Mouse (Mus musculus) kidney, adult 11 months (tissue): ENCODE measurements around the gene Lrrk2.

Experiments
- DNase-seq: peaks from one replicate; pipeline ENCODE4 v3.0.0; 2022

The Lrrk2 gene

DNA sequence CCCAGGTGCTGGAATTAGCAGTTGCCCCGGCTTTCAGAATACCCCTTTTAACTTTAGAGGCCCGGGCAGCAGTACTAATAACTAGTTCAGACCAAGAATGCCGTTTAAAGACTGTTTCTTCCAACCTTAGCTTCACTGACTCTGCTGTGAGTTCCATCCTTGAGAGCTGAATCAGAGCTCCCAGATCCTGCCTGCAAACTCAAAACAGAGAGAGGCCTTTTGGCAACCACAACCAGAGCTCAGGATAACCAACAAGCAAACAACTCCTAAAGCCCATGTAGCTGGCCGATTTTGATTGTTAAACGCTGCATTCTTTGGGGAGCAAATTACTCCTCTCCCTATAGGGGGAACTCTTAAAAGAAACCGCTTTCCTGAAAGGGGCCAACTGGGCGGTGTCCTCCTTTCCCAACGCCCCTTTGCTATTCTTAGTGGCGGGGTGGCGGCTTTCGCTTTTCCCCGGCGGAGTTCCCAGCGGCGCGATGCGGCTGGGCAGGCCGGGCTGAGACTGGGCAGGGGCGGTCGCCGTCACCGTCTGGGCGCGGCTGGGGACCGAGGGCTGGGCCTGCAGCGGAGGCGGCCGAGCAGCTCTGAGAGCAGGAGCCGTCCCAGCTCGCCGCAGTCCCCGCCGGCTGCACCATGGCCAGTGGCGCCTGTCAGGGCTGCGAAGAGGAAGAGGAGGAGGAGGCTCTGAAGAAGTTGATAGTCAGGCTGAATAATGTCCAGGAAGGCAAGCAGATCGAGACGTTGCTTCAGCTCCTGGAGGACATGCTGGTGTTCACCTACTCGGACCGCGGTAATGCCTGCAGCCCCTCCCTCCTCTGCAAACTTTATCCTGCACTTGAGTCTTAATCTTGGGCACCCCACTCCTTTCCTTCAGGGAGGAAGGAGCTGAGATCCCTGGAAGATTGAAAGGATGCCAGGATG is at the start of gene Lrrk2:
TSS of gene Lrrk2 (plus strand) at position 531 of the 924 bp plus-strand sequence.
- peak; percentile 83 for DNase-seq

DNA sequence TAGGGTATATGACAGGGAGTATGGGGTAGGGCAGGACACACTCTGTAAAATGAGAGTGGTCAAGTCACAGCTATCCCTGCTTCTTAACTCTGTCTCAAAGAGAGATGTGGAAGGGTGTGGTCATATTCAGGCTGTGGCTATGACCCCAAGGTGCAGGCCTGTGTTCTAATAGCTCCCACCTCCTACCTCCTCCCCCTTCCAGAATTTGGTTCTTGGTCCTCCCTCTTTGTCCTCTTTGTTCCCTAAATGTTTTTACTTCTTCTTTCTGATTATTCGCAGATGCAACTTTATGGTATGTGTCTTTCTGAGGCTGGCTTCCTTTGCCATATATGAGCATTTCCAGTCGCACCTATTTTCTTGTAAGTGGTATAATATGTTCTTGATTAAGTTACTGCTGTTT is 48.5 kb upstream of the Lrrk2 start:
- no peak for DNase-seq

DNA sequence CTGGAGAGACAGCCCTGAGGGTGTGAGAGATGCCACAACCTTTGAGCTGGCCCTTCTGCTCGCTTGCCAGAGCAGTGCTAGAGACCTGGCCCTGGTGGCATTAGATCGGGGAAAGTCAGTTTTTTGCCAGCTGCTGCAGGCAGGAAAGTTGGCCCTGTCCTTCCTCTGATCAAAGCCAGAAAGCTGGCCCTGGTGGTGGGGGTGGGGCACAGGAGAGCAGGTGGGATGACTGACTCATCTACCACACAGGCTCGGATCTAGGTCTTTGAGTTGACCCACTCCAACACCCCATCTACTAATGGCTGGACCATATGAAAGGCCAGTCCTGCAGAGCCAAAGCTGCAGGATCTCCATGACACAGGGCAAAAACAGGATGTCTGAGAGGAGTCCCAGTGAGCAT is 43.8 kb upstream of the Lrrk2 start:
- no peak for DNase-seq

DNA sequence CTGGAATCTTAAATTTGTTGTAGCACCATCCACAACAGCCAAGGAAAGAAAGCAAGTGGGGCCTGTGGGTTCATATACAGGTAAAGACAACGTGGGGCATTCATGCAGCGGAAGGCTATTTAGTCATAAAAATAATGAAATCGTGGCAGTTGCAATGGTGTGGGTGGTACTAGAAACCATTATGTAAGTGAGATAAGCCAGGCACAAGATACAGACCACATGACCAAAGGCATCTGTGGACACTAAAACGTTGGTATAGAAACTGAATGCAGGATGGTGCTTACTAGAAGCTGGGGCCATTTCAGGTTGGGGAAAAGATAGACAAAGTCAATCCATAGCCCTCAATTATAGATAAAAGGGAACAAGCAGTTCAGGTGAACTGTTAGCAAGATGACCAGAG is 40.5 kb upstream of the Lrrk2 start:
- DNase-seq = no peak

DNA sequence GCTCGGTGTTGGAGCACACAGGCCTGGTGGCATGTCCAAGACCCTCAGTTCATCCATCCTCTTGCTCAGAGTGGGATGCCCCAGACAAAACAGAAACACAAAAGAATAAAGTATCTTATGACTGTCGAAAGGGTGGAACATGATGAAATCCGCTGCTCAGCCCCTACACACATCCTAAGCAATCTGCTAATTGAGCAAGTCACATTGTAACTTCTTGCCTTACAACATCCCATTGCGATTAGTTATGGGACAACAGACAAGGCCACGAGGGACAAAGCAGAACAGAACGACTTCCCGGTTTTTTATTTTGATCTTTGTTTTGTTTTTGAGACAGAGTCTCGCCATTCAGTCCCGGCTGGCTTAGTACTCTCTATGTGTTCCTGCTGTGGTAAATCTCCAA is 39.9 kb upstream of the Lrrk2 start:
- DNase-seq = no peak

DNA sequence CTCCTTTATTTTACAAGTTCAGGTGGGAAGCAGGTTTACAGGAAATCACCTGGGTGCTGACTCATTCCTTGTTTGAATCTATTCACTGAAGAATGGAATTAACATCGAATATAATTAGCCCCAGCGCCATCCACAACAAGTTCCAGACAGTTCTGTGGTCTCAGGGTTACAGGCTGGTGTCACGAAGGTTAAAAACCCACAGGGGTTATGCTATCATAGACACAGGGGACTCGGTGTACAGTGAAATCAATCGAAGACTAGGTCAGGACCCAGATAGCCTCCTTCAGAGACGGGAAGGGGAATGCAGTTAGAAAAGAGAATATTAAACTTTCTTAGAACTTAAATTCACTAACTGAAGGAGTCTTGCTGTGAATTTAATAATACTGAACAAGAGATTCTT is 39.2 kb upstream of the Lrrk2 start:
- no peak for DNase-seq

DNA sequence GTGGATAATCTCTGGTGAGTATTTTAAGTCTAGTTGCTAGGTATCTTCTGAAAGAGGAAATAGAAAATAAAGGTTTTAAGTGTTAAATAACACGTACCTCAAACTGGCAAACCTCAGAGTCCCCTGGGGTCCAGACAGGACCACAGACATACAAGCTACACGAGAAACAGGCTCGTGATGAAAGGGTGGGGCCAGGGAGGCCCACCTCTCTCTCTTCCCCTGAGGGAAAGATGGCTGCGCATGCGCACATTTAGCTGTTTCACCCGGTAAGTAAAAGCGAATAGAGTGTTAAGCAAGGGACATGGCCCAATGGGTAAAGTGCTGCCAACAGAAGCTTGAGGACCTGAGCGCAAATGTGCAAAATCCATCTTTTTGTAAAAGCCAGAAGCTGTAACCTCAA is 38.7 kb upstream of the Lrrk2 start:
- no peak for DNase-seq

DNA sequence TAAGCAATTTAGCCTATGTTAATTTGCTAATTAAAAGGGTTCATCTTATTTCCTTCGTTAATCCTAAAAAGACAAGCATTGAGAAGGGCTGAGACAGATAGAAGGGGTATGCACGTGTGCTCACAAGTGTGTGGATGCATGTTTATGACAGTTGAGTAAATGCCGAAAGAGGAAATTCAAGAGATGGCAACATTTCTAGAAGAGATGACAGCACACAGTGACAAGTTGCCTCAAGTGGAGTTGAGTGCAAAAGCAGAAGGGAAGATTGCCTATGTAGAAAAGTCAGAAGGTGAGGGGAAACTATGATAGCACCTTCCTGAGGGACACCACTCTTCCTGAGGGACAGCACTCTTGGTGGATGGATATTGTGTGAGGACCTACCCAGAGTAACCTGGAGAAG is 31.3 kb upstream of the Lrrk2 start:
- DNase-seq = no peak

DNA sequence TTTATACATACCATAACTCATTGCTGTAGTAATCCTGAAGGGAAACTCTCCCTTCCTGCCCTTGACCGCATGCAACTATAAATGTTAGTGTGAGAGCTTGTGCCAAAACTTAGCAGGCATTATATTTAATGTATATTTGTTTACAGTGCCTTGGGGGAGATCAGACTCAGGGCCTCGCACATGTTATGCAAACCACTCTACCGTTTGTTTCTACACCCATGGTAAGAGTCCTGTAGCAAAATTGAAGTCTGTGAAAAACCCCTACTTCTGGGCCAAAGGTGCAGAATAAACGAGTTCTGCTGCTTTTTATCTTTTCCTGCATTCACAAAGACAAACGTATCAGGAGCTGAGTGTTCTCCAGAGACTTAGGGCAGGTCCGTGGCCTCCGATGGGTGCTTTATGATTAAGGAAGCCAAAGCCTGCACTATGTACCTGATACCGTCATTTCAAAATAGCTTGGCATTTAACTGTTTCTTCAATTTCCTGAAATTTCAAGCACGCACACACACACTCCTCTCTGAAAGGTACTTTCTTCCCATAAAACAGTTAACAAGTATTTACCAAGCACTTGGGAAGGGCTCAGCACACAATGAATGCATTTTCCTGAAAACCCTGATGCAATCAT is 30.2 kb upstream of the Lrrk2 start:
- DNase-seq = no peak

DNA sequence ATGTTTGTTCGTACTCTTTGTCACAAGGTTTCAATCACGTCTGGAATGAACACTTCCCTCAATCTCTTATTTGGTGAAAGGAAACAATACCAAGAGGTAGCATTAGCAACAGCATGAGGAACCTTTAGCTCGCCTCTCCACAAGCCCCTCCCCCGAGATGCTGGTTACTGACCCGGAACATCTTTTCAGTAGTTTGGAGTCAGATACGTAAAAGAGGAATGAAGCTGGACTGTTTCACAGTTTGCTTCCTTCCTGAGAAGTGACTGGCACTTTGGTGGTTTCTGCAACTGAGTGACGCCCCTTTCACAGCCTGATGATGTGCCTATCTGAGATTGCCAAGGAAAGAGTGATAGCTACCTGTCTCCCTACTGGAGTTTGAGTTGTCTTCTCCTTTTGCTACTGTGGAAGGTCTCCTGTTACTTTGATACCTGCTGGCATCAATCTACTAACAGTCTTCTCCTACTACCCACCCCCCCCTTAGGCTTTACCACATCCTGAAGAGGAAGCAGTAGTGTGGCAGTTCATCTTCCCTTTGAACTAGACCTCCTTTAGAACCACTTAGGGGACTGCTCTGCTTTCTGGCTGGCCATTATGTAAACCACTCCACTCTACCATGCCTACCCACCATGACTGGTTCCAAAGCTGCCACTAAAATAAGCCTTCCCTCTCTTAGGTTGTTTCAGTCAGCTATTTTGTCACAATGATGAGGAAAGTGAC is 29.2 kb upstream of the Lrrk2 start:
- DNase-seq = no peak

DNA sequence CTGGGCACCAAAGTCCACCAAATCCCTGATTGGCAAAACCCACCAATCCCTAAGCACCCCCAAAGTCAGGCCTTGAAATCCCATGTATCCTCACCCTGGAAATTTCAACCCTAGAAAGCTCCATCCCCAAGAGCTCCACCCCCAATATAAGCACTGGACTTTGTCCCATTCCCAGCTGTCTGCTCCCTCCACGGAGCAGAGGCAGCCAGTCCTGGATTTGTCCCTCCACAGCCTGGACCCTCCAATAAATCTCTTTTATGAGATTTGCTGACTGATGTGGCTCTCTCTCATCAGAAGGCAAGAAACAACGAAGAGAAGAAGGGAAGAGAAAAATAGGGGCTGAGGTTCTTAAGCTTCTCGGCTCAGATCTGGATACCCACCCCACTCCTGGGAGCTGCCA is 22.7 kb upstream of the Lrrk2 start:
- DNase-seq = no peak

DNA sequence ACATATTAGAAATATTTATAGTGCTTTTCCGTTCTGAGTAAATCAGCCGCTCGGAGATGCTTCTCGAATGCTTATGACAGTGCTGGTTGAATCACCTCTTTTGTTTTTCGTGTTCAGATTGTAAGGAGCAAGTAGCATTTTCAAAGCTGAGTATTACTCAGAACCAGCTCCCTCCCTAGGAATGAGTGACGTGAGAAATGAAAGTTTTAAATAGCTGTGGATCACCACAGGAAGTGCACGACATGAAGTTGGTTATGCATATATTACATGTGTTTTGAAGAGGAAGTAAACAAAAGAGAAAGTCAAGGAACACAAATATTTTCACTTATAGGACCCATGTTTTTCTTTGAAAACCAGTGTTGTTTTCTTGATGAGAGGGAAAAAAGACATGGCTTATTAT is 21.5 kb upstream of the Lrrk2 start:
- no peak for DNase-seq

DNA sequence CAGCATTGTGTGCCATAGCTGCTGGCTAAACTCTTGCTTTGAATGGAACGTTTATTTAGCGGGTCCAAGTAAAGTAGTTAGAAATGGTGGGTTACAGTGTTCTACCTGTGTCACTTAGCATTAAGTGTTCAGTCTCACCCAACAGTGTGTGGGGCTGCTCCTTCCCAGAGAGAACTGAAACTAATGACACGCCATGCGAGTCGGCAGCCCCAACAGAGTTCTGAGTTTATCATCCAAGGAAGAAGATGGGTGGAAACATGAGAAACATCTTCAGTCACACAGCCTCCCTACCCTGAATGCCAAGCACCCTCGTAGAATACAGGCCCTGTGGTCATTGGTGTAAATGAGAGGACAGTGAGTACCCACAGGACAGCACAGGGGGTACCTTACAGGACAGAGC is 14.7 kb upstream of the Lrrk2 start:
- DNase-seq = no peak

DNA sequence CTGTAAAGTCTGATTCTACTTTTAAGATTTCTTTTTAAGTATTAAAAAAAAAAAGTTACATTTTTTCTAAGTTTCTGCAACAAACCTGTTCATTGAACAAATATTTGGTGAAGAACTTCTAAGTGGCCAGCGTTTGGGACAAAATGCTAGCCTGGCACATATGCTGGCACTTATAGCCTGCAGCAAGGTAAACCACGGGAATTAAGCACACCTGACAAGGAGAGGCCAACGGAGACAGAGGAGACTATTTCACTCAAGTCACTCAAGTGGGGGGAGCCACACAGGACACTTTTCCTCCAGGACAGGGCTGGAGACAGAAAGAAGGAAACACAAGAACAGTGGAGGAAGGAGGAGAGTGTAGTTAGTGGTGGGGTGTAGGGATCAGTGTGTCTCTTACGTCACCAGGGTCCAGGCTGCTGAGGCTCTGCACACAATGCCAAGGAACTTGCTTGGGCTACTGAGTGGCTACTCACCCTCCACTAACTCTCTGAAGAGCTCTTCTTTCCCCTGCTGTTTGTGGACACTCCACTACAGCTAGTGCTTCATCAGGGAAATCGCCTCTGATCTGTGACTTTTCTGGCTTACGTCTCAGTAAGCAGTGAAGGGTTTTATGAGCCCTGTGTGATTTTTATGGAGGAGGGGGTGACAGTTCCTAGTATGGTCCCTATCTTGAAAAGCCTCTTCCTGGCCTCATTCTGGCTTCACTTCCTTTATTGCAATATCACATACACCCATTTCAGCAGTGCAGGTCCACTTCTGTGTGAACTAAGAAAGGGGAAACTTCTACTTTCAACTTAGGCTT is 12.5 kb upstream of the Lrrk2 start:
- no peak for DNase-seq

DNA sequence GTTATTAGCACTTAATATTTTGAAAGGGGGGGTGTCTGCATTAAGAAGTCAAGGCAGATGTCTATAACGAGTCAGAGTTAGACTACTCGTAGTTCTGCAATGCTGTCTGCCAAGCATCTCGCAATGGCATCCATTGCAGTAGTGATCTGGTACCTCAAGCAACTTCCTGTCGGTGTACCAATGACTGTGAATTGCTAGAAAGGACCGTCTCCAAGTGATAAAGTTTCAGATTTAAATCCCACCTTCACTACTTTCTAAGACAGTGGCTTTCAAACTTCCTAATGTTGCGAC is 12.0 kb upstream of the Lrrk2 start:
- DNase-seq = no peak

DNA sequence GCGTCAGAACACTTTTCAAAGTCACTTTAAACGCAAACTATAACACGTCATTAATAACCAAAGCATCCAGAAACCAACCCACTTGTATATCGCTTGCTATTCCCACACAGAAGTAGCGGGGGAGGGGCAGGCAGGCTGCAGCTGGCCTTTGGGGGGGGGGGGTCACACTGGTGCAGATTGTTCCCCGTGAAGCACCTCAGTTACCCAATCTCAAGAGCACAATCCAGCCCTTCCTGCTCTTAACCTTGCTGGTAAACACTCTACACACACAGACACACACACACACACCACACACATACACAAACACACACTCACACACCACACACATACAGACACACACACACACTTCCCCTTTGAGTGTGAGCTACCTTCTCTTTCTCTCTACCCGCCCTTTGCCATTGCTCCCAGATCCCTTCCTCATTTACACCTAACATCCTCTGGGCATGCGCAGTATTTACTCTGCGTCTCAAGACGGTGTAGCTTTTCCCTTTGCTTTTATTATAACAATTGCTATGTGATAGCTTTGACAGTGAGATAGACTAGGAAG is 8.3 kb upstream of the Lrrk2 start:
- no peak for DNase-seq

DNA sequence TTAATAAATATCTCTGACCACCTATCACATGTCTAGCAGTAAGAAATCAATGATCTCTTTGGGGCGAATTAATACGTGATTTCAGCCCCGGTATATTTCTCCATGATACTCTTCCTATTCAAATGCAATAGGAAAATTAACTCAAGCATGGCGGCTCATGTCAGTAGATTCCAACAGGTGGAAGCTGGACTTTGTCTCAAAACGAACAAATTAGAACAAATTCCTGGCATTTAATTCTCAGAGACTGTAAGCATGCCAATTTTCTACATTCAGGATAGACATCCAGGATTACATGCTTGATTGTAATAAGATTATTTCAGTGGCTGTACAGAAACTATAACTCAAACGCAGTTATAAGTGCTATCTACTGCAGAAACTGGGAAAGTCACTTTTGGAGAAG is 7.4 kb upstream of the Lrrk2 start:
- no peak for DNase-seq

DNA sequence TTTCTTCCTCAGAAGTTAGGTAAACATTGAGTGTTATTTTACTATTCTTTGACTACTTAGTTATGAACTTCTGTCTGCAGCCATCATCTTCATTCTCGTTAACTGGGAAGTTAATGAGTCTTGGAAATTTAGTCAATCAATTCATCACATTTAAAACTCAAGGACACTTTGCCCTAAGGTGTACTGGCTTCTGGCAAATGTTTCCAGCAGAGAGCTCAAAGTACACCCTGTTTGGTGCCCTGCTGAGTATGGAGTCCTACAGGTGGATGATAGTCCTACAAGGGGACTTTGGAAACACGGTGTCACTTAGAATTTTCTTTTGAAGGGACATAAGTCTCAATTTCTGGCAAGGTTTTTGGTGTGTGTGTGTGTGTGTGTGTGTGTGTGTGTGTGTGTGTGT is 1.8 kb upstream of the Lrrk2 start:
- DNase-seq = peak; percentile 74

DNA sequence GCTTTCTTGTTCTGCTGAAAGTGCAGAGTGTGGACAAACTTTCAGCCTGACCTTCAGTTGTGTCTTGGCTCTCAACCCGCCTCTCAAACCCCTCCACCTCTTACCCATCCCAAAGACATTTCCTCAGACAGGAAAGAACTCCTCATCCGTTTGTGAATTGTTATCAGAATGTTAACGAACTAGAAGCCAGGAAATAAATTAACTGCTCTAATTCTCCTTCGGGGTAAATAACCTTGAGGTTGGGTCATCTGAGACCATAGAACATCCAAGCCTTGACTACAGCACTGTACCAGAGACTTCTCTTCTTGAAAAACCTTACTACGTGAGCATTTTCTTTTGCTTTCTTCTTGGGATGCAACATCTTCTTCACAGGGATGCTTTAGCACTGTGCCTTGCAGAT is 988 bp upstream of the Lrrk2 start:
- DNase-seq = peak; percentile 33

DNA sequence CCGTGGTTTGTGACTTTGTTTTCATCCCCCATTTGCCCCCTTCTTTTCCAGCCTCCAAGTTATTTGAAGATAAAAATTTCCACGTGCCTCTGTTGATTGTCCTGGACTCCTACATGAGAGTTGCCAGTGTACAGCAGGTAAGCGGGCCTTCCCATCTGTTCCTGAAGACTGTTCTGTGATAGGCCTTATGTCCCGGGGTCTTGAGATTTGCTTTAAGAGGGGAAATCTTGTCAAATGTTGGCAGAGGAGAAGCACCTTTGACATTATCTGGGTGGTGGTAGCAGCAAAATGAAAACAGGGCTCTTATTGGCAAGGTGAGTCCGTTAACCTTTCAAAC is 562 bp downstream of the Lrrk2 start:
- no peak for DNase-seq

DNA sequence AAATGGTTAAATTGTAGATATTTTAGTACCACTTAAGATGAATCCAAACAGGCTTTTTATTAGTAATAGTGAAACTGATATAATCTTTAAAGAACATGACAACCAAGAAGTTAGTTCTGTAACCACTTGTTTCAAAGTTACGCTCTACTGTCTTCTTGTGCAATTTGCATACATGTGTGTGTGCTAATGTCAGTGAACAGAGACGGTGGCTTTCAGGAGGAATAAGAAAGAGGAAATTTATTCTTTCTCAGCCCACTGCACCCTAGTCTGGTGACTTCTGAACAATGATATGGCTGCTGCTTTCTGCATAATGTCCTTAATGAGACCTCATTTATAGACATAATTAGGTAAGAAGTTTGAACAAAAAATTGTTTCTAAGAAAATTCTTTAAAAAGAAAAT is 7.1 kb downstream of the Lrrk2 start:
- DNase-seq = no peak

DNA sequence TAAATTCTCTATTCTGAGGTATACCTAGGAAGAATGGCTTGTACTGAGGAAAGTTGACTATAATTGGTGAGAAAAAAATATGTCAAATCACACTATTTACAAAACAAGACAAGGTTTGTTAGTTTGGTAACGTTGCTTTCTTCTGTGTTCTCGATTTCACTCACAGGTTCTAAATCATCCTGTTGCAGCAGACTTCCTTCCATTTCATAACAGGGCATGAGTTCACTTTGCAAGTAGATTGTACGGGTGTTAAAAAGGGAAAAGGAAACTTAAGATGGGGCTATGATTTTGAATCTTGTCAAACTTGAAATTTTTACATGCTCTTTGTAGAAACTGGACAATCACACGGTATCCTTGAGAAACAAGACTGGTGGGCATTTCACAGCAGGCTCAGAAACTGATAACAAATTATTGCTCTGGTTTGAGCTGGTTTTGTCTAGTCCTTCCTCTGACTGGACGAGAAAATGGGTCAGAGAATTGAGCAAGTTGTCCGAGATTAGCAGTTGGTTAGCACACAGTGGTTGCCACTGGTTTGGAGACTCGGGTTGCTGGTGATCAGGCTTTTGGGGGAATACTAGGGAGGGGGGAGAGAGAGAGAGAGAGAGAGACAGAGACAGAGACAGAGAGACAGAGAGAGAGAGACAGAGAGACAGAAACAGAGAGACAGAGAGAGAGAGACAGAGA is 13.0 kb downstream of the Lrrk2 start:
- DNase-seq = no peak

DNA sequence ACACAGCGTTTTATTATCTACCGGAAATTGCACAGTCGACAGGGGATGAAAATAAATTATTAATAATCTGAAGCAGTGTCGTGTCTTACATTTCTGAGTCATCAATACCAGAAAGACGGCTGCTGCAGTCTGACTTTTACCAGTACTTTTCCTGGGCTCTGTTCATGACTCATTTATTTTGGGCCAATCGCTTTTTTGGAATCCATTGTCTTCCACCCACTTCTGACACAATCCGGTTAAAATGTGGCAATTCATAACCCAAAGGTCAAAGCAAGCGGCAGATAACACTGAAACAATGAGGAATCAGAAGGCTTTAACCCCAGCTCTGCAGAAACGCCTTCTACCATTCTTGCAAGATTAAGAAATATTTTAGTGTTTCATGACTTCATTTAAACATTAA is 17.7 kb downstream of the Lrrk2 start:
- no peak for DNase-seq
